Mouse (Mus musculus) cerebellum, adult 9-11 months (tissue): Measurements from ENCODE around the gene Banp.
A peak's percentile ranks its signal among the peaks of the same experiment; 100 is the strongest.

Experiments
- DNase-seq: peaks from one replicate; pipeline ENCODE4 v3.0.0; 2022

Banp gene

DNA sequence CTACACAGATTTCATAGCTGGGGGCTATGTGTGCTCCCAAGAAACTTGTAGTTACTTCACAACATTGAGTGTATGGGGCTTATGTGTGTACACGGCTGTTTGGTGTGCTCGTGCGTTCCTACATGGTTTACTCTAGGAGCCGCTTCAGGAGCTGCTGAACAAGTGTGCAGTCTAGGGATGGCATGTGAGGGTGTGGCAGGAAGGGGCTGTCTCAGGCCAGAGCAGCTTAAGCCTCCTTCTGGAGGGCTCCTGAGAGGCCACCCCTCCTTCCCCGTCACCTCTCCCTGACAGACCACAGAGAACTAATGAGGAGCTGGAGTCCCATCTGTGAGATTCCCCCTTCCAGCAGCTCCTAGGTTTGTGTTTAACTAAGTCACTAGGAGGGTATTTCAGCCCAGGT lies 38.3 kb downstream of the Banp start:
- no peak for DNase-seq

DNA sequence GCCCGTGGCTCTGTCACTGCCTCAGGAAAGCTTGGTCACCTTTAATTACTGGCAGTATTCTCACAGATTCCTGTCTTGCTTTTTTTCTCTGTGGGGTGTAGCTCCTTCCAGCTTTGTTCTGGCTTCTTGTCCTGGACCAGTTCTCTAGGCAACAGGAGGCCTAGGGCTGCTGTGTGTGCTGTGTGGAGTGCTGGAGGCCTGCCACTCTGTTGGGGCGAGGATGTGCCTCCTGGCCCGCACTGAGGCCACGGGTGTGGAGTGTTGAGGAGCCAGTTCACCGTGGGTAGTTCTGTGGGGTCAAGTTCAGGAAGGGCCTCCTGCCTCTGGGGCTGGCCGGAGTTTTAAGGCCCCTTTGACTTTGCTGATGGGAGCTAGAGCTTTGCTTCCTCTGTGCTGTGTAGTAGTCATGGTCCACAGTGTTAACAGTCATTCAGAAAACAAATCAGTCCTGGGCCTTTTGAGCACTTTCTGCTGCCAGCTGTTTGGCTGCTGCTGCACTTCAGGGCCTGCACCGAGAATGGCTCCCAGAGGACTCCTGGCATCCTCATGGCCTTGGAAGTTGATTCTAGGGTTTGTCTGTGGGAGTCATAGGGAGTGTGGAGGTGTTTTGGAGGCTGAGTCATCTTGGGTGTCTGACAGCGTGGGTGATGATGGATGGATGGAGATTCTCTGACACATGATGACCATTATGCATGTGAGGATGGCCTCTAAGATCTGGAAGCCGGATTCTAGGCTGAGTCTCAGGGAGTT lies 41.1 kb downstream of the Banp start:
- DNase-seq, result no peak

DNA sequence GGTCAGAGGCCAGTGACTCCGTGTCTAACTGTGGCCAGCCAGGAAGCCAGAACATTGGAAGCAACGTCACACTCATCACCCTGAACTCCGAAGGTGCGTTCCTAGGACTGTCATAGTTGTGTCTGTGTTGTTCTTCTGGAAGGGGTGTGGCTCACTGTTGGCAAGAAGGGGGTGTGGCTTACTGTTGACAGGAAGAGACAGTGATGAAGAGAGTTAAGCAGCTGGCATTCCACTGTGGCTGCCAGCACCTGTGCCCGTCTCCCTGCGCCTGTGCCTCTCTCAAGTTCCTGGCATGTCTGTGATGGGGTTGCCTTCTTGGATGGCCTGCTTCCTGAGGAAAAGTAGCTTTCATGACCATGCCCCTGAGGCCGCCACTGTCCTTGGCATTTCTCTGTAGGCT lies 42.1 kb downstream of the Banp start:
- DNase-seq, result no peak

GRCm38 (mm10) chr8:121992911-121993310 lies 43.4 kb downstream of the Banp start:
- no peak for DNase-seq

DNA sequence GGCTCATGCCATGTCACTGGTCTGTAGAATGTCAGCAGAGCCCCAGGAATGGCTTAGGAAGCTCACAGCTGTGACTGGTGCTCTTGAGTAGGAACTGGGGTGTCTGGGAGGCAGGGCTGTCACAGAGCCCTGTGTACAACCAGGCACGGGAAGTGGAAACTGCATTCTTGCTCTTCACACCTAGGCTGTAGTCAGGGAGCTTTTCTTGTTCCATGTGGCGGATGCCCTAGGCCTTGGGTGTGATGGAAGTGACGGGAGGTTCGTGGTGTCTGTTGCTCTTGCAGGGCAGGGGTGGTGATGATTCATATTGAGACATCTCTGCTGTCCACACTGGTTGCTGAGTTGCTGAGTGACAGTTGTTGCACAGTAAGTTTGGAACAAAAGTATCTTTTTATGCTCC lies 45.6 kb downstream of the Banp start:
- no peak for DNase-seq

DNA sequence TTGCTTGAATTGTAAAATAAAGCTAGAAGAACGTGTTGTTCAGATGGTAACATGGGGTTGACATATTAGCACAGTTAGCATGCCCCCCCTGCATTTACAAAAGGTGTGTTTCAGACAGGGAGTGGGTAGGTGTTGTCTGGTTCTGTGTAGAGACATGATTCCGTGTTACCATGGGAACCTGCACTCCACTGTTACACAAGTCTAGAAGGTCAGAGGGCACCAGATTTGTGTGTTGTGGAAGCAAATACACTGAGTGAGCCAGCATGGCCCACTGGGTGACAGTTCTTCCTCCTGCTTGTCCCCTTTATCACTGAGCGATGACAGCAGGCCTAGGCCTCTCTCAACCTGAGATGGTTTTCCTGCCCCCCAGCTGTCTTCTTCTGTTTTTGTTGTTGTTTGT lies 46.3 kb downstream of the Banp start:
- DNase-seq, result no peak

DNA sequence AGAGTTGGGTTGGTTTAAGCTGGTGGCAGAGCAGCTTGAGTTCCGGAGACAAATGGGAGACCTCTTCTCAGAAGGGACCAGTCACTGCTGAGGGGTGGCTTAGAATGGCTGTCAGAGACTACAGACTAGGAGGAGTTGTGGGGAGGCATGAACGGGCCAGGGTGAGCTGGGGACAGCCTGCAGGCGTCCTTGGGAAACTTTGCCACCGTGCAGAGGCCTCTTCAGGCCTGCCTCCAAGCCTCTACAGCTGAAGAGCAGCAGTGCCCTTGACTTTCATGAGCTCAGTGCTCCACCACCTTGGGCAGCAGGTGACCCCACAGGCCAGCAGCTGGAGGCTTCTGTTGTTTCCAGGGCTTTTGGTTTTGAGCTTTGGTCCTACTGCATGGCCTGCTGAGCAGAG lies 49.1 kb downstream of the Banp start:
- no peak for DNase-seq

DNA sequence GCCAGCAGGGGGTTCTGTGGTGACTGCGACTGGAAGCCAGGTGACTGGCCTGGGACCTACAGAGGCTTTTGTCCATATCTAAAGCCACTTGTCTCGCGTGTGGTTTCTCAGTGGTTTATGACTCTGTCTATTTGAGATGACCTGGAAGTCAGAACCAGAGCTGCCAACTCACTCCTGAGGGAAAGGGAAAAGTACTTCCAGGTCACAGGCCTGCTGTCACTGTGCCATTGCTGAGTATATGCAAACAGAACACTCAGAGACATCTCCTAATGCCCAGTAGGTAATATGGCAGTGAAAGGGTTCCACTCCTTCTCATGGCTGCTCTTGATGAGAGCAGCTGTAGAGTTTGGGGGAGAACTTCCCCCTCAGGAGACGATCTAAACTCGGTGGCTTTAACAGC lies 49.7 kb downstream of the Banp start:
- DNase-seq, result no peak

DNA sequence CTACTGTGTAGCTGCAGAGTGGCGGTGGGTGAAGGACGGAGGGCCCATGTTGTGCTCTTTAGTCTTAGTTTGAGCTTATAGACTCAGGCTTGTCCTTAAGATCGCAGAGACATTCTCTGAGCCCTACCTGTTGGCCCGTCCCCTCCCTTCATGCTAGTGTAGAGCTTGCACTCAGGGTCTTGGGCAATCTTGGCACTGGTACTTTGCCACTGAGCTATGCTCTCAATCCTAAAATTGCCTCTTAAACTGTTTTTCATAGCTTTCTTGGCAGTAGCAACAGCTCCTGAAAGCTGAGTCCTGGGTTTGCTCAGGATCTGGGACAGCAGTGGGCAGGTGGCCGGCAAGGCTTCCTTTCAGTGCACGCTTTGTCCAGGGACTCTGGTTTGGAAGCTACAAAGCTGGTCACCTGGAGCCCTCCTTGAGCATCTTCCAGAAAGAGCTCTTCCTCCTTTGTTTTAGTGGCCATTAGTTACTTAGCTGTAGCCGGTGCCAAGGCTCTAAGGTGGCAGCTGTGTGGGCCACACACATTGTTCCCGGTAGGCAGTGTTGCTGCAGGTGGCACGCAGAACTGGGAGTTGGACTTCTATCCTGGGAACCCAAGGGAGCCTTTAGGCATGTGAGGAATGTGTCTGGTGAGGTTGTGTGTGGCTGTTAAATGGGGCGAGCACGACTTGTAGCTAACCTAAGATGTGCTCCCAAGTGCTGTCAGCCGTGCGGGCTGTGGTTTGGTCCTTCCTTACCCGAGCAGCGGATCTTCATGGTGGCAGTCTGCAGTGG lies 52.0 kb downstream of the Banp start:
- no peak for DNase-seq

GRCm38 (mm10) chr8:122003646-122004045 lies 54.1 kb downstream of the Banp start:
- peak; percentile 78 for DNase-seq

- DNase-seq, result no peak
Observed at GRCm38 (mm10) chr8:122004131-122004530, 54.6 kb downstream of the Banp start.

- DNase-seq, result peak; percentile 65
Observed at GRCm38 (mm10) chr8:122005422-122006204, 56.1 kb downstream of the Banp start.

- DNase-seq, result no peak
Observed at GRCm38 (mm10) chr8:122006688-122007484, 57.3 kb downstream of the Banp start.

- no peak for DNase-seq
Observed at GRCm38 (mm10) chr8:122008395-122008794, 58.8 kb downstream of the Banp start.

- no peak for DNase-seq
Observed at GRCm38 (mm10) chr8:122010638-122011037, 61.1 kb downstream of the Banp start.

- no peak for DNase-seq
Observed at GRCm38 (mm10) chr8:122011066-122011588, 61.6 kb downstream of the Banp start.

GRCm38 (mm10) chr8:122014606-122015005 lies 65.1 kb downstream of the Banp start:
- no peak for DNase-seq

GRCm38 (mm10) chr8:122018046-122018831 lies 68.7 kb downstream of the Banp start:
- DNase-seq, result no peak

GRCm38 (mm10) chr8:122019162-122019561 lies 69.6 kb downstream of the Banp start:
- DNase-seq, result no peak

GRCm38 (mm10) chr8:122020050-122020771 lies 70.7 kb downstream of the Banp start:
- DNase-seq, result no peak

GRCm38 (mm10) chr8:122021725-122022124 lies 72.2 kb downstream of the Banp start:
- no peak for DNase-seq
